Mouse (Mus musculus): Measurements from ENCODE around the gene Kif26b.

The Kif26b gene

DNA sequence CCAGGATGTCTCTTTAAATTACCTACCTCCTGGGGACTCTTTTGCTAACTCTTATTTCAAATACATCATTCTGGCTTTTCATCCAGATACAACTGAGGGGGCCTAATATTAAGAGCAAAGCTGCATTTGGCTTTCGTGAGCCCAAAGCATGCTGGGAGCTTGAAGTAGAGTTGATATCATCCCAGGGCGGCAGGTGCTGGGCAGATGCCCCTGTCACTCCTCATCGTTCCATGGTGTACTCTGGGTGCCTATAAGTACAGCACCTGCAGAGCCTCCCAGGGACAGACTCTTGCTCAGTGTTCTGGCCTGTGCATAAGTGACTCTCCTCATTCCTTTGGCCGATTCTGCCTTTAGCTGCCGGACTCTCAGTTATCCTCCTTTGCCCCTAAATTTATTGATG lies 13.5 kb downstream of the Kif26b start:
- 95% methylated on average over 5 of the region's 5 CpGs for WGBS

DNA sequence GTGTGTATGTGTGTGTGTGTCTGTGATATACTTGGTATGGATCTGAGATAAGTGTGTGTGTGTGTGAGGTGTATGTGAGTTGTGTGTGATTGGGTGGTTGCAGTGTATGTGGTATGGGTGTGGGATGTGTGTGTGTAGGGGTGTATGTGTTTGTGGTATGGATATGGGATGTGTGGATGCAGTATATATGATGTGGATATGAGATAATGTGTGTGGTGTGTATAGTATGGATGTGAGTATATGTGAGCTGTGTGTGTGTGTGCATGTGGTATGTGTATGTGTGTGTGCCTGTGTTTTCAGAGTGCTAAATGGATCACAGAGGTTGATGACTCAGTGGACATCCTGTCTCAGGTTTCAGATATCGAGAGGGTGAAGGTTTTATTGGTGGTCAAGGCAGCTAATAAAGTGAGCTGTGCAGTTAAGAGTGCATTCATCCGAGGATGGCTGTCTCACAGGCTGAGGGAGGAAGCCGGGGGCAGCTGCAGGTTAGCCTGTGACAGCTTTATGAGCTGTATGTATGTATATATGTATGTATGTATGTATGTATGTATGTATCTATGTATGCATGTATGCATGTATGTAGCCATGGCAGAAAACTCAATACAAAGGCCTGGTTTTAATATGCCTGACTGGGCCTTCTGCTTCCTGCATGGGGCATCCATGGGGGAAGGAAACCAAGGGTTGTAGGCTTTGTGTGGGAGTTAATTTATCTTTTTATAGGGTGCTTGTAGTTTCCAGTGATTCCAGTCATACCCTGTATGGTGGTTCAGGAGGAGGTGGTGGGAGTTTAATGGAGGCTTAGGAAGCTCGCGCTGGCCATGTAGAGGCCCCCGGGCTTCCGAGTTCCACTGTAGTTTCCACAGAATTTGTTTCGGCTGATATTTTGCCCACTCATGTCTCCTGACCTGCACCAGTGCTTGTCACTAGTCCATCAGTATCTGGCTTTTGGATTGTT lies 14.3 kb downstream of the Kif26b start:
- 89% methylated on average over 8 of the region's 8 CpGs for WGBS

DNA sequence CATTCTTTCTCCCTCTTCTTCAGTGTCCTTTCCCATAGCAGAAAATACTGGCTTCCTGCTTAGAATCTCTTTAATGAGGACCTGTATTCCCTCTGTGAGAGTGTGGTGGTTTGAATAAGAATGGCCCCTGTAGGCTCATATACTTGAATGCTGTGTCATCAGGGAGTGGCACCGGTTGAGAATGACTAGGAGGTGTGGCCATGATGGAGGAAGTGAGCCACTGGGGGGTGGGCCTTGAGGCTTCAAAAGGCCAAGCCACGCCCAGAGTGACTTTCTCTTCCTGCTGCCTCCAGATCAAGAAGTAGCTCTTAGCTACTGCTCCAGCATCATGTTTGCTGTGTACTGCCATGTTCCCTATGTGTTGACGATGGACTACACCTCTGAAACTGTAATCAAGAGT lies 15.7 kb downstream of the Kif26b start:
- WGBS, result 83% methylated on average over 3 of the region's 3 CpGs

DNA sequence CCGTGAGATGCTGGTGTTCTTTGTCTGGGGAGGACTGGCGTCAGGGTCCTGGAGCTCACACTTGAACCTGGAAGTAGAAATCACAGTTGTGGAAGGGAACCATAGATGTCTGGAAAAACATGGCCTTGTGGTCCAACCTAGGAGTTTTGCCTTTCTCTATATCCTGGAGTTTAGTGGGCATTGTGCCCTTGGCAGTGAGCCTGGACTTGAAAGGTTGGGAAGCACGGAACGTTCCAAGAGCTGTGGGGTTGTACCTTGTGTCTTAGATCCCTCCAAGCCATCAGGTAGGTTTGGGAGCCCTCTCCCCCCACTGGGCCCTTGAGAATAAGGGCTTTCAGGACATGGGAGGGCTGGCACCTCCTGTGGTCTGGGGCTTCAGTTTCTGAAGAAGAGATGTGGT lies 20.7 kb downstream of the Kif26b start:
- 89% methylated on average over 4 of the region's 4 CpGs for WGBS

DNA sequence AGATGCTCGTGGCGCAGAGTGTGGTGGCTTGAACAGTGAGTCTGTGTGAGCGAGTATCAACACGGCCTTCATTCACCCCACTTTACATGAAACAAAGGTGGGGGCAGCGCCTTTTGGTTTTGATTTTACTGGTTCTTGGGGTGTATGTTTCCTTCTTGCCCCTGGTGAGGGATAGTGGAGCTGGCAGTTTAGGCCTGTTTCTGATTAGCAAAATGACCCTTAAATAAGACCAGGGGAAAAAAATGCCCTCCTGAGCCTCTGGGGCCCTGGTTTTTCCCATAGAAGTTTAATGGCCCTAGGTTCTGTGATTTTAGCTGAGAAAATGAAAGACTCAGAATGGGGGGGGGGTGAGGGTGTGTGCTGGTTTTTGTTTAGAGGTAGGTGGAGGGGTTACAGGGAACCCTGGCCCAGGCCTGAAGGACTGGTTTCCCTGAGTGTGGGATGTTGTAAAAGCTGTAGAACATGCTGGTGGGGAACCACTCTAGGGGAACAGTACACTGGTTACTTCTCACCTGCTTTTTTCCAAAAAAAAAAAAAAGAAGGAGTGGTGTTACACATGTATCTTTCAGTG lies 21.6 kb downstream of the Kif26b start:
- 95% methylated on average over 5 of the region's 5 CpGs for WGBS

DNA sequence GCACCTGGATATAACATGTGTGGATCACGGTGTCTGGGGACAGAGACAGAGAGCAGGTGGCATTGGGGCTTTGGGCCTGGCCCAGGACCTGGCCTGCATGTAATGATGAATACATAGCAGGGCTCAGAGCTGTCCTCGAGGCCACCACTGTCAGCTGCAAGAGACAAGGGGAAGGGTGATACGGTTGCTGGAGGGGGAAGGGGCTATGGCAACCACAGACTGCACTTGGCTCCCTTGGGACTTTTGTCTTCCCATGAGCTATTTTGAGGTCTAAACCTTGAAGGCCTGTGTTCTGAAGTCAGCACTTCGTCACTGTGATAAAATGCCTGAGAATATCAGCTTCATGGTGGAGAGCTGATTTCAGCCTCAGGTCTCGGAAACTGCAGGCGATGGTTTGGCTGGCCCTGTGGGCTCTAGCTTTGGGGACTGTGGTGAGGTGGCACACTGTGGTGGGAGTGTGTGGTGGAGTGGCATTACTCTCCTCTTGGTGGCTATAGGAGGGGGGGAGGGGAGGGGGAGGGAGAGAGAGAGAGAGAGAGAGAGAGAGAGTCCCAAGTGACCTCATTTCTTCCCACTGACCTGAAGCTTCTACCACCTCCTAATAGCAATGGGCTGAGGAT lies 23.5 kb downstream of the Kif26b start:
- WGBS, result 84% methylated on average over 6 of the region's 6 CpGs

DNA sequence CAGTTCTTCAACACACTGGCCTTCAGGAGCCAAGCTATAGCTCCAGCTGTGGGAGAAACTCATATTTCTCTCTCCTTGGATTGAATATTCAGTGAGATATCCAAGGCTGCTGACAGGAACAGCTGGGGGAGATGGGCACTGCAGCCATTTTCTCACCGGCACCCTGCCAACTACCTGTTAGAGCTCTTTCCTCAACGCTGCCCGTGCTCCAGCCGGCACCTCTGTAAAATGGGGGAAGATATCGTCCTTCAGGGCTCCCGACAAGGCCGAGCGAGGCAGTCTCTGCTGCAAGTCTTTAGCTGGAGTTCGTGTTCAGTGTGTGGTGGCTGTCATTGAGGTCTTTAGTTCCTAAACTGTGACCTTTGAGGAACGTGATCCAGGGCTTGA lies 24.0 kb downstream of the Kif26b start:
- 84% methylated on average over 10 of the region's 10 CpGs for WGBS

DNA sequence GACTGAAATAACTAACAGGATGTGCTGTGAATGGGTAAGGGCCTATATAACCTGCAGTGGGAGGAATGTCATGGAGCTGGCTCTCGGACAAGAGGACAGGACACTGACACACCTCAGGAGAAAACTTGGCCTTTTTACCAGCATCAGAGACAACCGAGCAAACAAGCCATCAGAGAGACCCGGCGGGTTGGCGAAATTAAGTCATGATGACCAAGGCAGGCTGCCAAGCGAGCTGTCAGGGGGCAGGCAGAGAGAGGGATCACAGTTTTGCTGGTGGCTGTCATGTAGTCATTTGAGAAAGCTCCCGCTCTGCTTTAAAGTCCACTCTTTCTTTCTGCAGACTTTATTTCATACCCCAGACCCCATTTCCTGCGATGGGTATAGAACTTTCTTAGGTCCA lies 27.3 kb downstream of the Kif26b start:
- WGBS, result 93% methylated on average over 8 of the region's 8 CpGs

DNA sequence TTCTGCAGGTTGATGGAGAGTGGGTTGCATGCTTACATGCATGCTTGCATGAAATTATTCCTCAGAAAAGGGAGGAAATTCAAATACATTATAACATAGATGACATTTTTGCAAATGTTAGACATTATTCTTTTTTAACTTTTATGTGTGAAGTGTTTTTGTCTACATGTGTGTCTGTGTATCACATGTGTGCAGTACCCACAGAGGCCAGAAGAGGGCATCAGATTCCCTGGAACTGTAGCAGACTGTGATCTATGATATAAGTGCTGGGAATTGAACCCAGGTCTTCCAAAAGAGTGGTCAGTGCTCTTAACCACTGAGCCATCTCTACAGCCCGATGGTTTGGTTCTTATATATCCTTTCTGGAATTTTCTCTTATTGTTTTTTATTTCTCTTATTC lies 31.1 kb downstream of the Kif26b start:
- 94% methylated on average over 1 of the region's 1 CpGs for WGBS

DNA sequence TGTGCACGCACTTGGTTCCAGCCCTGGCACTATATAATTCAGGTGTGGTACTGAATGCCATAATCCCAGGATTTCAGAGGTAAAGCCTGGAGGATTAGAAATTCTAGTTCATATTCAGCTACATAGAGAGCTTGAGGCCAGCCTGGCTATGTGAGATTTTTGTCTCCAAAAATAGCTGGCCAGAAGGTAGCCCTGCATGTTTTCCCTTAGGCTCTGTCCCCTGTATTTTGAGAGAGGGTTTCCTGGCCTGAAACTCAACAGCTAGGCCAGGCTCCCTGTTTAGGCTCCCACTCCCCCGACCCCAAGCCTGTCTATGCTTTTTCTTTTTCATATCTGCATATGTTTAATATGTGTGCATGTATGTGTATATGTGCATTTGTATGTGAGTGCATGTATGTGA lies 34.9 kb downstream of the Kif26b start:
- 95% methylated on average over 2 of the region's 2 CpGs for WGBS

DNA sequence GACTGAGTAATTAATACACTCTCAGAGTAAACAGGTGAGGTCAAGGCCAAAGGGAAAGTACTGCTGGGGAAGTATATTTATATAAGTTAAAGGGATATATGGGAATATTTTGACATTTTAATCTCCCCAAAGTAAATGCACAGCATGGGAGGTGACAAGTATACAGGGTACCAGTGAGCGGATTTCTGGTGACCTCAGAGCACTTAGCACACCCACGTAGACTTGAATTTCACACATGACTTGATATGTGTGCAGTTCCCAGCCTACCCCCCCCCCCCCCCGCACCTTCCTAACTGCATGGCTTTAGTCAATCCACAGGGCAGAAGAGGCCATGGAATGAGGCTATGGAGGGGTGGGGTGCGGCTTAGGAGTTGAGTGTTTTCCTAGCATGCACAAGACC lies 35.9 kb downstream of the Kif26b start:
- WGBS, result 91% methylated on average over 4 of the region's 4 CpGs

DNA sequence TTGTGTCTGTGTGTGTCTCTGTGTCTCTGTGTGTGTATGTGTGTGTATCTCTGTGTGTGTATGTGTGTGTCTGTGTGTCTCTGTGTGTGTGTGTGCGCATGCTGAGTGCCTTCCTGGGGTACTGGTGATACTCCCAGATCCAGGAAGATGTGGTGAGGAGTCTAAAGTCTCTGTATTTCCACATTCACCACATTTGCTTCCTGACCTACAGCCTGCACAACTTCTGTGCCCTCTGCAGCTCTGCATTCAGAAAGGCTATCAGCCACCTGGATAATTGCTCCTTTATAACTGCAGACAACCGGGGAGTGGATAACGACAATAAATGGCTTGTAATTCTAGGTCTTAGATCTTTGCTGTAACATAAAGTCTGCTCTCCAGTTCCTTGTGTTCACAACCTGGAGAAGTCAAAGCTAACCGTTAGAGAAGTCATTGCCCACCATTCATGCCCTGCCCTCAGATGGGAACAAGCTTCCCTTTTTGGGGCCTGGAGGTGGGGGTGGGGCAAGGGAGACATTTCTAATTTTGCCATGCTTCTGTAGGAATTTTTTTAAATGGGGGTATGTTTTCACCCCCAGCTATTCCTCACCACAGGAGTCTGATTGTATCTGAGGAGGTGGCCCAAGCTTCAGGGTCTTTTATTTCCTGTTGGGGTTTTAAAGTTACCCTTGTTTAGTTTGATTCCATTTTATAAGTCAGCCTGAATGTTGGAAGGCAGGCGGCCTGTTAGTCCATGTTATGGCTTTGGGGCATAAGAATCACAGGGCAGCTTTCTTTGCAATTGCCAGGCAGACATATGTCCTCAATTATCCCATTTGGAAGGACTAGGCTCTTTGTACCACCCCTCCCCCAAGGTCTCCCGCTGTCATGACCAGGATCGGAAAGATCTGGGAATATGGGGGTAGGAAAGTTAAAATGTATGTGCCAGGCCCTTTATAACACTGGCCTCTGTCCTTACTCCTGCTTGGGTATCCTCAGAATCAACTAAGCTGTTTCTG lies 39.9 kb downstream of the Kif26b start:
- WGBS, result 76% methylated on average over 7 of the region's 7 CpGs

DNA sequence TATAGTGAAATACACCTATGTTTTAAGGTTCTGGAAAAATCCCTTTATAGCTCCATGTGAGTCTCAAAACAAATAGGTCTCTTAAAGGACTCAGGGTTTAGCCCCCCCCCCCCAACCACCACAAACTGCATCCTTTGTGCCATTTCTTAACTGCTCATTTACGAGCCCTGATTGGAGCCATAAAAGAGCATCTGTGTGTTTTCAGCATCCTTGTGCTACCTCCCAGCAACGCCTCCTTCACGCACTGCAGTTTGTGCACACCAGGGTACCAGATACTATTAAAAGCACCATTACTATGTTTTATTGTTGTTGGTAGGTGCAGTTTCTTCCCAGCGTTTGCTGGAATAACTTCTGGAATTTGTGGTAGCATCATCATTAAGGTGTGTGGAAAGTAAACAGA lies 42.1 kb downstream of the Kif26b start:
- 67% methylated on average over 4 of the region's 4 CpGs for WGBS

DNA sequence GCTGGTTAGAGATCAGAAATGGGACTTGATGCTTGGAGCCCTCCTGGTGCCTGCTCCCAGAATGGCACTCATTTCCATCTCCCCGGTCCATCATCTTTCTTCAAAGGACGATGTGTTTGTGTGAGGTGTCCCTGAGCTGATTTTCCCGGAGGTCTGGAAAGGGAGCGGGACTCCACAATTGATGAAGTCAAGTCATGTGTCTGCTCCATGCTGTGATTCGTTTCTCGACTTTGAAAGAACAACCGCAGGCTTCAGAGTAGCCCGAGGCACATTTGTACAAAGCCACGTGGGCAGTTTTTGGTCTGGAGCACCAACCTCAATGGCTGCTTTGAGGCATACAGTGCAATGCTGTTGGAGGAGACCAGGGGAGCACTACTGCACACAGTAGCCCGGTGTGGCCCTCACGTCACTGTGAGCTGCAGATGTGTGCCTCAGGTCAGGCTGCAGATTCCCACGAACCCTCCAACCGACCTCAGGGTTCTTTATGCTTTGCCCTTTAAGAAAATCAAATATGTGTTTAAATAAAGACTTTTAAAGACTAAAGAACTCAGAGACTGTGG lies 43.0 kb downstream of the Kif26b start:
- WGBS, result 58% methylated on average over 13 of the region's 13 CpGs

DNA sequence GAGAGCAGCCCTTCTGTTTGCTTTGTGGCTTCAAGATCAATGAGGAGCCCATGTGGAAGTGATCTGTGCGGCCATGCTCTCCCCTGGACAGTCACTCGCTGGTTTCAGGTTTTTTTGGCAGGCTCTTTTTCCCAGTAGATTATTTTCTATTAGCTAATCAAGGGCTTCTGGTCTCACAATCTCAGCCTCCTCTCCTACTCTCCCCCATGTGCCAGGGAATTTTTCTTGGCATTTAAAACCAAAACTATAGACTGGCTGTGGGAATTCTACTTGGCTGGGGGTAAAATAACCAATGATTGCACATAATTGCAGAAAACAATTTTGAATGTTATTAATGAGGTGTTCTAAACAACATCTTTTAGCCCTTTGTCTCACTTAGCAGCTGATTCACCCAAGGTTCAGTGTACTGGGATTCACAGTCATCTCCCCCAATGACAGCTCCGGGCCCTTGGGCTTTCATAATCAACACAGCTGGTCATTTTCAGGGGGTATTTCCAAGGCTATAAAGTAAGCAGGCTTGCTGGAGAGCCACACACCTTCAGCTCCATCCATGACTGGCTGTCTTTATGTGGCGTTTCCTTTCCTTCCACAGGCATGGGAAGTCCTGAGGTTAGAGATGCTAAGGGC lies 44.6 kb downstream of the Kif26b start:
- 77% methylated on average over 4 of the region's 4 CpGs for WGBS

DNA sequence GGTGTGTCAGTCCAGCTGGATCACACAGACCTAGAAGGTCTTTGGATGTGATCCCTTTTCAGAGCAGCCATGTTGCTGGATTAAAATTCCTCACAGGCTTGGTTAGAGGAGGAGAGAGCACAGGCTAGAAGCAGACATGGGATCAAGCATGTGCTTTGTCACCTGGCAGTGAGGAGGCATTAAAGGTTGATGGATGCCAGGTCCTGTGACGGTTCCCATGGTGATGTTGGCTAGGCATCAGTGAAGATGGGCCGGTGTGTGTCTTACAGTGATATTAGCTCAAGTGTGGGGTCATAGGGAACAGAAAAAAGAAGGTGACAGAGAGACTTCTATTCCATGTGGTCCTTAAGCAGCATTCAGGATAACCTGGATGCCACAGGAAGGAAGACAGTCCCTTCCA lies 46.8 kb downstream of the Kif26b start:
- 98% methylated on average over 2 of the region's 2 CpGs for WGBS

DNA sequence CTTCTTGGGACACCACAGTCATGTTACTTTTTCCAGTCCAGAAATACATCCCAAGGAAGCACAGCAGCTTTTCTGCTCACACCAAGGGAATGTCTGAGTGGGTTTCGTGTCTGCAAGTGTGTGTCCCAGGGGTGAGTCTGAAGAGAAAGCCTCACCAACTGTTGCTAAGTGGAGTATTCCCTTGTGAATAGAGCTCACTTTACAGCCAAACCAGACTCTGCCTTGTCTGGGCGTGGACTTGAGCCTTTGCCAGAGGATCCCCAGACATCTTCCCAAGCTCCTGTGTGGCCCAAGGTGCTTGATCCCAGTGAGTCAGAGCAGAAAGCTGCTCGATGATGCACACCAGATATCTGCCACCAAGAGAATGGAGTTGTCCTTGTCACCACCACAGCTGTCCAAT lies 48.0 kb downstream of the Kif26b start:
- WGBS, result 87% methylated on average over 3 of the region's 3 CpGs

DNA sequence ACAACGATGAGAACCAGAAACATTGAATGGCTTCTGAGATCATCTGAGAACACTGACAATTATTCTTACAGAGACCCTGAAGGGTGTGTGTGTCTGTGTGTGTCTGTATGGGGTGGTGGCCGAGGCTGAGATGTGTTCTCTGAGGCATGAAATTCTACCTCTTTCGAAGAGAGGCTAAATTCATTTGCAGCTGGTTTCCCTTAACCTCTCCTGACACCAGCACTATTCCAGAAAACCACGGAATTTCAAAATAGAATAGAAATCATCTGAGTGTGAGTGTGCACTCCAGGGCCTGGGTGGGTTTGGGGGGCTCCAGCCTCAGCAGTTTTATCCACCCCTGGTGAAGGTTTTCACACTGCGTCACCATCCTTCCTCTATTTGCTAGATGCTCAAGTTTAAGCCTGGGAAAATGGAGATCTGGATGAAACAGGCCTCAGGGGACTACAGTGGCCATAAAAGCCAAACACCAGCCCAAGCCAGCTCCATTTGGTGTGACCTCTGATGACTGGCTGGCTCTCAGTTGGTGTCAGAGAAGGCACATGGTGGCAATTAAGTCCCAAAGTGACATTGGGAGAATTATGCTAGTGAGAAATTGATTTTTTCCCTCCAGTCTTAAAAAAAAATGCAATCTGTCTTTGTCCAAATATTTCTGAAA lies 56.6 kb downstream of the Kif26b start:
- 71% methylated on average over 5 of the region's 5 CpGs for WGBS

DNA sequence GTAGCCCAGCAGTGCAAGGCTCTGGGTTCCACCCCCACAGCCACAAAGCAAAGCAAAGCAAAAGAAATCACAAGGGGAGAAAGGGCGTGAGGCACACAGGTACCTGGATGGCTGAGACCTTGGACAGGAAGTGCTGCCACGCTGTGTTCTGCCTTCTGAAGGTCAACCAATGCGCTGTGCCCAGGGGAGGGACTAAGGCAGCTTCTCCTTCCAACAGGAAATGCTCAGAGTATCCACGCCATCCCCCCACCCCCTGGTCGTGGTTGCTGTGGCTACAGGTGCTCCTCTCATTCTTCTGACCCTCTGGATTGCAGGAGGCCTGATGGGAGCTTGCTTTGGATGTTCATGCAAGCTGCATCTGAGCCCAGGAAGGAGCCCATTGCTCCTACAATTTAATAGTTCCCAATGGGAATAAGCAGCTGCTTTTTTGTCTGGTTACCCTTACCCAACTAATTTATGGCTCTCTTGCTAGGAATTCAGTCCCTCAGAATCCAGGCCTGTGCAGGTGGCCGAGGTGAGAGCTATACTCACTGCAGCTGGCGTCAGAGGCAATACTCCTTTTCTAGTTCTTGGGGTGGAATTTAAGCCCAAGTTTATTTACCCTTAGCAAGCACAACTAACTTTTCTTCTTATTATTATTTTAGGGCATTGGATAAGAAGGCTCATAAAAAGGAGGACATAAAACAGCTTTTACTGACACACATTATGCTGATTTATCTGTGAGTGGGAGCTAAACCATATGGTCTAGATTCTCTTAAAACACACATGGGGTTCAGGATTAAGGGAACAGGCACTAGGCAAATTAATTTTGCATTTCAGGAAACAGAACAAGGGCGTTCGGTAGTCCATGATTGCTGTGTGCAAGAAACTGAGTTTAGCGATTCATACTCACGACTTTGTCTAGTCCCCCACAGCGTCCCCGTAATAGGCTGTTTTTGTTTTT lies 61.6 kb downstream of the Kif26b start:
- WGBS, result 61% methylated on average over 13 of the region's 13 CpGs

Measured in cerebral cortex, adult 2 months (tissue).